Mouse (Mus musculus) adrenal gland, adult (tissue): ENCODE measurements around the gene Tbcel.
A peak's percentile ranks its signal among the peaks of the same experiment; 100 is the strongest.

ENCODE experiments used
- DNase-seq, 2 experiments: peaks; one replicate each; pipeline ENCODE4 v3.0.0; 2022 to 2023; ENCODE audit warnings: low spot score in 1 of 2; ENCODE audit not compliant: inconsistent age in 2 of 2

The Tbcel gene

GRCm38 (mm10) chr9:42388490-42388889 lies 119.1 kb downstream of the Tbcel start:
- DNase-seq, result peak in 1 of 2 experiments; percentile 47

GRCm38 (mm10) chr9:42387038-42387437 lies 120.6 kb downstream of the Tbcel start:
- DNase-seq, result no peak

- DNase-seq, result peak in 1 of 2 experiments; percentile 37
Observed at GRCm38 (mm10) chr9:42385656-42386055, 122.0 kb downstream of the Tbcel start.

- DNase-seq, result no peak
Observed at GRCm38 (mm10) chr9:42382628-42383347, 124.8 kb downstream of the Tbcel start.

- DNase-seq, result no peak
Observed at GRCm38 (mm10) chr9:42382063-42382462, 125.5 kb downstream of the Tbcel start.

- DNase-seq, result peak in 1 of 2 experiments; percentile 27
Observed at GRCm38 (mm10) chr9:42378071-42378470, 129.5 kb downstream of the Tbcel start.

- DNase-seq, result no peak
Observed at GRCm38 (mm10) chr9:42377656-42378055, 130.0 kb downstream of the Tbcel start.

- DNase-seq, result no peak
Observed at GRCm38 (mm10) chr9:42371670-42372368, 135.8 kb downstream of the Tbcel start.
